Mouse (Mus musculus): Measurements from ENCODE around the gene Sphk1. TPM values are rescaled to one million over a fixed set of nuclear protein-coding genes. Genes with fewer than 3 reads are reported as not detected.
A peak's percentile ranks its signal among the peaks of the same experiment; 100 is the strongest.
"Not testable (repeated sequence)": the region's sequence is repeated elsewhere in the genome, so short reads cannot be mapped to it uniquely, and the experiment has no call there.

The Sphk1 gene
- polyA plus RNA-seq, 1 experiment from 2014 or later, result 8.1 TPM

DNA sequence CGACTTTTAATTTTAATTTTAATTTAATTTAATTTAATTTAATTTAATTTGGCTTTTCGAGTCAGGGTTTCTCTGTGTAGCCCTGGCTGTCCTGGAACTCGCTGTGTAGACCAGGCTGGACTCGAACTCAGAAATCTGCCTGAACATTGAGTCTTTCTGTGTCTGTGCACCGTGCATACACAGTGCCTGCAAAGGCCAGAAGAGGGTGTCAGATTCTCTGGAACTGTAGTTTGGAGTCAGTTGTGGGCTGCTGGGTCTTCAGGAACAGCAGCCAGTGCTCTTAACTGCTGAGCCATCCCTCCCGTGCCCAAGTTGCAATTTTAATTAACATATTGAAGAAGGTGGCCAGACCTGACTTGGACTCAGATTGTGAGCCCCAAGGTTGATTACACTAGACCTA lies 39.4 kb upstream of the Sphk1 start:
- H3K27ac ChIP-seq (ENCODE audit: low read depth, low read length), result no peak overlapping the region
- H3K4me2 ChIP-seq (replicated peaks; ENCODE audit: low read depth, low read length), result no peak overlapping the region
- WGBS, result 70% methylated on average over 6 of the region's 6 CpGs
- H3K36me3 ChIP-seq (ENCODE audit: control insufficient read depth, insufficient read depth, low read length), result no peaks in the 10 kb centered on the region
- H3K4me3 ChIP-seq (ENCODE audit: low read depth, low read length), result no peak overlapping the region
- H3K9ac ChIP-seq (ENCODE audit: low read depth, low read length), result no peak overlapping the region; the same call in 1 of the 2 replicates
- no peaks in the 10 kb centered on the region; the same call in 1 of the 2 replicates for H3K4me1 ChIP-seq (replicated peaks; ENCODE audit: control insufficient read depth, insufficient read depth, low read length)
- DNase-seq (ENCODE audit: low spot score) (no peak), ATAC-seq (ENCODE audit: low FRiP score) (no peak)
- H3K9me3 ChIP-seq (ENCODE audit: control insufficient read depth, low read length), result no peaks in the 10 kb centered on the region
- H3K27me3 ChIP-seq (ENCODE audit: control insufficient read depth, insufficient read depth, low read length), result no peaks in the 10 kb centered on the region

GRCm38 (mm10) chr11:116492507-116492906 lies 38.2 kb upstream of the Sphk1 start:
- ATAC-seq (ENCODE audit: low FRiP score); H3K9me3 ChIP-seq (ENCODE audit: control insufficient read depth, low read length); H3K27me3 ChIP-seq (ENCODE audit: control insufficient read depth, insufficient read depth, low read length); H3K27ac ChIP-seq (ENCODE audit: low read depth, low read length); H3K4me1 ChIP-seq (replicated peaks; ENCODE audit: control insufficient read depth, insufficient read depth, low read length); DNase-seq (ENCODE audit: low spot score); H3K4me3 ChIP-seq (ENCODE audit: low read depth, low read length); H3K4me2 ChIP-seq (replicated peaks; ENCODE audit: low read depth, low read length); H3K36me3 ChIP-seq (ENCODE audit: control insufficient read depth, insufficient read depth, low read length); H3K9ac ChIP-seq (ENCODE audit: low read depth, low read length): not testable (repeated sequence)
- 70% methylated on average over 1 of the region's 1 CpGs for WGBS

- Histone ChIP-seq H3K36me3 (ENCODE audit: control insufficient read depth, insufficient read depth, low read length) (no peaks in the 10 kb centered on the region), H3K27me3 (ENCODE audit: control insufficient read depth, insufficient read depth, low read length) (no peaks in the 10 kb centered on the region), H3K27ac (ENCODE audit: low read depth, low read length) (no peak overlapping the region), H3K9ac (ENCODE audit: low read depth, low read length) (no peak overlapping the region), H3K9me3 (ENCODE audit: control insufficient read depth, low read length) (no peaks in the 10 kb centered on the region), H3K4me1 (replicated peaks; ENCODE audit: control insufficient read depth, insufficient read depth, low read length) (no peaks in the 10 kb centered on the region; the same call in 1 of the 2 replicates), H3K4me2 (replicated peaks; ENCODE audit: low read depth, low read length) (no peak overlapping the region), H3K4me3 (ENCODE audit: low read depth, low read length) (no peak overlapping the region)
- 88% methylated on average over 5 of the region's 5 CpGs for WGBS
- ATAC-seq (ENCODE audit: low FRiP score) (no peak), DNase-seq (ENCODE audit: low spot score) (no peak)
These were observed 37.5 kb upstream of the Sphk1 start for GRCm38 (mm10) chr11:116493191-116493590.

DNA sequence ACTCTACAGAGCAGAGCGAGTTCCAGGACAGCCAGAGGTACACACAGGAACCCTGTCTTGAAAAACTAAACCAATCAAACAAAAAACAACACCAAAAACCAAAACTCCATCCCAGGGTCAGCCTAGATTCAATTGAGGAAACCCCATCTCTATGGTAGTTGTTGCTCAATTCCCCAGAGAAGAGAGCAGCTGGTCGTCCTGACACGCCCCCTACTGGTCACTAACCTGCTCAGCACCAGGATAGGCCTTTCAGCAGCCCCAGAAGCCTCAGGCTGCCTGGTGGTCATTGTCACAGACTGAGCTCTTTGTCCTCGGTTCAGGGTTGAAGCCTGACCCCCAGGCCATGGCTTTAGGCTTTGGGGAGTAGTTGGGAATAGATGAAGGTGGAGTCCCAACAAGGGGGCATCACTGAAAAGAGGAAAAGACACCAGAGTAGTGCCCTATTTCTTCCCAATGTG lies 36.9 kb upstream of the Sphk1 start, which contains the start of gene Prpsap1:
Gene Prpsap1 (minus strand): TSS at position 408 of the 458 bp plus-strand sequence.
- no peak within 1 kb of the TSS for H3K4me2 ChIP-seq (replicated peaks; ENCODE audit: low read depth, low read length)
- WGBS, result 23% methylated on average over 4 of the region's 4 CpGs
- no peaks in the 10 kb centered on the region for H3K36me3 ChIP-seq (ENCODE audit: control insufficient read depth, insufficient read depth, low read length)
- H3K9me3 ChIP-seq (ENCODE audit: control insufficient read depth, low read length), result no peaks in the 10 kb centered on the region
- H3K4me1 ChIP-seq (replicated peaks; ENCODE audit: control insufficient read depth, insufficient read depth, low read length), result no peaks in the 10 kb centered on the region; the same call in 1 of the 2 replicates
- DNase-seq (ENCODE audit: low spot score), result peak; percentile 80
- no peak for ATAC-seq (ENCODE audit: low FRiP score)
- no peak within 1 kb of the TSS for H3K9ac ChIP-seq (ENCODE audit: low read depth, low read length)
- H3K27ac ChIP-seq (ENCODE audit: low read depth, low read length), result 0 out of 2 replicates have a peak within 1 kb of the TSS, but pooled peaks have one; percentile 53
- no peaks in the 10 kb centered on the region for H3K27me3 ChIP-seq (ENCODE audit: control insufficient read depth, insufficient read depth, low read length)
- H3K4me3 ChIP-seq (ENCODE audit: low read depth, low read length), result no peak within 1 kb of the TSS

GRCm38 (mm10) chr11:116494474-116495174 lies 36.1 kb upstream of the Sphk1 start:
- H3K4me2 ChIP-seq (replicated peaks; ENCODE audit: low read depth, low read length), result no peak overlapping the region
- H3K9me3 ChIP-seq (ENCODE audit: control insufficient read depth, low read length), result no peaks in the 10 kb centered on the region
- no peak overlapping the region for H3K9ac ChIP-seq (ENCODE audit: low read depth, low read length)
- DNase-seq (ENCODE audit: low spot score), result peak; percentile 14
- 59% methylated on average over 13 of the region's 13 CpGs for WGBS
- no peaks in the 10 kb centered on the region for H3K4me1 ChIP-seq (replicated peaks; ENCODE audit: control insufficient read depth, insufficient read depth, low read length)
- no peaks in the 10 kb centered on the region for H3K36me3 ChIP-seq (ENCODE audit: control insufficient read depth, insufficient read depth, low read length)
- no peak for ATAC-seq (ENCODE audit: low FRiP score)
- H3K4me3 ChIP-seq (ENCODE audit: low read depth, low read length), result no peak overlapping the region
- no peaks in the 10 kb centered on the region for H3K27me3 ChIP-seq (ENCODE audit: control insufficient read depth, insufficient read depth, low read length)
- H3K27ac ChIP-seq (ENCODE audit: low read depth, low read length), result 0 out of 2 replicates have a peak overlapping the region, but pooled peaks have one; percentile 53

GRCm38 (mm10) chr11:116497313-116497712 lies 33.4 kb upstream of the Sphk1 start:
- H3K4me1 ChIP-seq (replicated peaks; ENCODE audit: control insufficient read depth, insufficient read depth, low read length), result no peaks in the 10 kb centered on the region
- no peak overlapping the region for H3K9ac ChIP-seq (ENCODE audit: low read depth, low read length)
- DNase-seq (ENCODE audit: low spot score), result no peak
- no peak overlapping the region for H3K4me3 ChIP-seq (ENCODE audit: low read depth, low read length)
- no peak overlapping the region for H3K4me2 ChIP-seq (replicated peaks; ENCODE audit: low read depth, low read length)
- 88% methylated on average over 4 of the region's 4 CpGs for WGBS
- ATAC-seq (ENCODE audit: low FRiP score), result no peak
- H3K27ac ChIP-seq (ENCODE audit: low read depth, low read length), result no peak overlapping the region
- no peaks in the 10 kb centered on the region for H3K36me3 ChIP-seq (ENCODE audit: control insufficient read depth, insufficient read depth, low read length)
- no peaks in the 10 kb centered on the region for H3K27me3 ChIP-seq (ENCODE audit: control insufficient read depth, insufficient read depth, low read length)
- H3K9me3 ChIP-seq (ENCODE audit: control insufficient read depth, low read length), result no peaks in the 10 kb centered on the region

- no peak overlapping the region for H3K4me3 ChIP-seq (ENCODE audit: low read depth, low read length)
- peak overlapping the region; percentile 17; the same call in 1 of the 2 replicates for H3K4me2 ChIP-seq (replicated peaks; ENCODE audit: low read depth, low read length)
- H3K27ac ChIP-seq (ENCODE audit: low read depth, low read length), result no peak overlapping the region
- 22% methylated on average over 34 of the region's 34 CpGs for WGBS
- no peaks in the 10 kb centered on the region for H3K36me3 ChIP-seq (ENCODE audit: control insufficient read depth, insufficient read depth, low read length)
- H3K27me3 ChIP-seq (ENCODE audit: control insufficient read depth, insufficient read depth, low read length), result no peaks in the 10 kb centered on the region
- DNase-seq (ENCODE audit: low spot score) (no peak), ATAC-seq (ENCODE audit: low FRiP score) (no peak)
- no peaks in the 10 kb centered on the region for H3K9me3 ChIP-seq (ENCODE audit: control insufficient read depth, low read length)
- no peaks in the 10 kb centered on the region for H3K4me1 ChIP-seq (replicated peaks; ENCODE audit: control insufficient read depth, insufficient read depth, low read length)
- no peak overlapping the region for H3K9ac ChIP-seq (ENCODE audit: low read depth, low read length)
These were observed 32.1 kb upstream of the Sphk1 start for GRCm38 (mm10) chr11:116498596-116498995.

DNA sequence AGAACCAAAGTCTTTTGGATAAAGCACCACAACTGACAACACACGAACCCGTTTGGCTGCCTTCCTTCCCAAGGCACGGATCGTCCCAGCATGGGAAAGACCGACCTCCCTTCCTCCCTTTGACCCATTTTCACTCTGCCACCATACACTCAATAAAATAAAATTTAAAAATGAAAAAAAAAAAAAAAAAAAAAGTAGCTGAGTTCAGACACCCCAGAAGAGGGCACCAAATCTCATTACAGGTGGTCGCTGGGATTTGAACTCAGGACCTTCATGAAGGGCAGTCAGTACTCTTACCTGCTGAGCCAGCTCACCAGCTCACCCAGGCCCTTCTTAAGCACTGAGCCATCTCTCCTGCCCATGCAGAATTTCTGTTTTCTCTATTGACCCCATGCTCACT lies 31.7 kb upstream of the Sphk1 start:
- Histone ChIP-seq H3K36me3 (ENCODE audit: control insufficient read depth, insufficient read depth, low read length) (no peaks in the 10 kb centered on the region), H3K27me3 (ENCODE audit: control insufficient read depth, insufficient read depth, low read length) (no peaks in the 10 kb centered on the region), H3K9ac (ENCODE audit: low read depth, low read length) (no peak overlapping the region), H3K4me2 (replicated peaks; ENCODE audit: low read depth, low read length) (no peak overlapping the region; the same call in 1 of the 2 replicates), H3K9me3 (ENCODE audit: control insufficient read depth, low read length) (no peaks in the 10 kb centered on the region), H3K27ac (ENCODE audit: low read depth, low read length) (no peak overlapping the region), H3K4me3 (ENCODE audit: low read depth, low read length) (no peak overlapping the region), H3K4me1 (replicated peaks; ENCODE audit: control insufficient read depth, insufficient read depth, low read length) (no peaks in the 10 kb centered on the region)
- DNase-seq (ENCODE audit: low spot score), result no peak
- WGBS, result 49% methylated on average over 6 of the region's 6 CpGs
- no peak for ATAC-seq (ENCODE audit: low FRiP score)
